Mouse (Mus musculus) midbrain, embryonic 10.5 days (tissue): ENCODE results near the gene Trem1. TPM values are rescaled to one million over a fixed set of nuclear protein-coding genes. Genes with fewer than 3 reads are reported as not detected.

Source experiments
- DNase-seq: peaks from one replicate; pipeline ENCODE4 v3.0.0-alpha.2; 2017; ENCODE audit warnings: low spot score
- H3K27ac ChIP-seq: fragments of 300-500 bp; sonication (generic); replicated peaks from 2 replicates; pipeline ENCODE4 v1.5.1; 2016; ENCODE audit warnings: mild to moderate bottlenecking
- H3K27me3 ChIP-seq: fragments of 300-500 bp; sonication (generic); 2 replicates; pipeline ENCODE4 v1.6.1; 2016; ENCODE audit warnings: low read depth, mild to moderate bottlenecking; ENCODE audit not compliant: poor library complexity, severe bottlenecking
- H3K36me3 ChIP-seq: fragments of 300-500 bp; sonication (generic); 2 replicates; pipeline ENCODE4 v1.6.1; 2016; ENCODE audit warnings: mild to moderate bottlenecking, moderate library complexity
- H3K4me1 ChIP-seq: fragments of 300-500 bp; sonication (generic); 2 replicates; pipeline ENCODE4 v1.6.1; 2016
- H3K4me3 ChIP-seq: fragments of 300-500 bp; sonication (generic); 2 replicates; pipeline ENCODE4 v1.5.1; 2016; ENCODE audit warnings: mild to moderate bottlenecking, moderate library complexity
- H3K9me3 ChIP-seq: fragments of 300-500 bp; sonication (generic); replicated peaks from 2 replicates; pipeline ENCODE4 v1.6.1; 2016; ENCODE audit warnings: mild to moderate bottlenecking
- WGBS: fragments of 180-500 bp; shearing (Covaris S2); methylation state at CpG from one replicate; pipeline ENCODE4 v1.1.7; 2016; 5-methylcytosine and 5-hydroxymethylcytosine counted together
- polyA plus RNA-seq: library from polyadenylated mRNA; unstranded; fragments of >200 nt; fragmentation: Nextera tagmentation; extraction: Ambion mirVana; gene quantifications from 2 replicates; pipeline ENCODE4 v1.2.1, GENCODE M21; 2016

Gene Trem1
- polyA plus RNA-seq, 1 experiment from 2014 or later, result not detected

GRCm38 (mm10) chr17:48272598-48272997, 40.0 kb downstream of the Trem1 start:
- 90% methylated on average over 4 of the region's 4 CpGs for WGBS
- H3K4me1 ChIP-seq, result no peaks in the 10 kb centered on the region
- H3K27me3 ChIP-seq, result no peaks in the 10 kb centered on the region
- no peaks in the 10 kb centered on the region for H3K36me3 ChIP-seq
- no peak overlapping the region for H3K4me3 ChIP-seq
- H3K27ac ChIP-seq, result no peak overlapping the region
- H3K9me3 ChIP-seq, result no peaks in the 10 kb centered on the region
- DNase-seq, result no peak

- no peak overlapping the region for H3K27ac ChIP-seq
- 89% methylated on average over 4 of the region's 4 CpGs for WGBS
- DNase-seq, result no peak
- H3K4me3 ChIP-seq, result no peak overlapping the region
- no peaks in the 10 kb centered on the region for H3K36me3 ChIP-seq
- no peaks in the 10 kb centered on the region for H3K4me1 ChIP-seq
- H3K9me3 ChIP-seq, result no peaks in the 10 kb centered on the region
- no peaks in the 10 kb centered on the region for H3K27me3 ChIP-seq
These were observed 41.5 kb downstream of the Trem1 start for GRCm38 (mm10) chr17:48274098-48274497.

GRCm38 (mm10) chr17:48274885-48275284, 42.3 kb downstream of the Trem1 start:
- H3K4me1 ChIP-seq, result no peaks in the 10 kb centered on the region
- no peaks in the 10 kb centered on the region for H3K9me3 ChIP-seq
- DNase-seq, result peak; percentile 73
- no peak overlapping the region for H3K4me3 ChIP-seq
- no peaks in the 10 kb centered on the region for H3K27me3 ChIP-seq
- 36% methylated on average over 6 of the region's 6 CpGs for WGBS
- H3K36me3 ChIP-seq, result no peaks in the 10 kb centered on the region
- H3K27ac ChIP-seq, result no peak overlapping the region

GRCm38 (mm10) chr17:48275736-48276135, 43.2 kb downstream of the Trem1 start:
- H3K9me3 ChIP-seq, result no peaks in the 10 kb centered on the region
- no peak overlapping the region for H3K27ac ChIP-seq
- H3K4me1 ChIP-seq, result peaks cover 4% of the 10 kb centered on the region
- WGBS, result 60% methylated on average over 7 of the region's 7 CpGs
- H3K4me3 ChIP-seq, result no peak overlapping the region
- H3K36me3 ChIP-seq, result no peaks in the 10 kb centered on the region
- H3K27me3 ChIP-seq, result no peaks in the 10 kb centered on the region
- DNase-seq, result no peak

- no peak overlapping the region for H3K27ac ChIP-seq
- H3K27me3 ChIP-seq, result no peaks in the 10 kb centered on the region
- H3K4me1 ChIP-seq, result peaks cover 23% of the 10 kb centered on the region
- H3K4me3 ChIP-seq, result no peak overlapping the region
- no peaks in the 10 kb centered on the region for H3K36me3 ChIP-seq
- DNase-seq, result no peak
- no peaks in the 10 kb centered on the region for H3K9me3 ChIP-seq
These were observed 45.8 kb downstream of the Trem1 start for GRCm38 (mm10) chr17:48278381-48278780.

GRCm38 (mm10) chr17:48279002-48279401, 46.4 kb downstream of the Trem1 start:
- no peak overlapping the region for H3K27ac ChIP-seq
- H3K36me3 ChIP-seq, result no peaks in the 10 kb centered on the region
- no peaks in the 10 kb centered on the region for H3K9me3 ChIP-seq
- H3K4me3 ChIP-seq, result no peak overlapping the region
- peaks cover 23% of the 10 kb centered on the region for H3K4me1 ChIP-seq
- 85% methylated on average over 4 of the region's 4 CpGs for WGBS
- DNase-seq, result no peak
- H3K27me3 ChIP-seq, result no peaks in the 10 kb centered on the region

- Histone ChIP-seq H3K27ac (peak overlapping the region; percentile 89), H3K27me3 (no peaks in the 10 kb centered on the region), H3K36me3 (no peaks in the 10 kb centered on the region), H3K4me3 (peak overlapping the region; percentile 50), H3K9me3 (no peaks in the 10 kb centered on the region), H3K4me1 (peaks cover 23% of the 10 kb centered on the region)
- 38% methylated on average over 18 of the region's 18 CpGs for WGBS
- DNase-seq, result peak; percentile 54
These were observed 48.6 kb downstream of the Trem1 start for GRCm38 (mm10) chr17:48280943-48281738.

GRCm38 (mm10) chr17:48281739-48282085, 49.1 kb downstream of the Trem1 start:
- Histone ChIP-seq H3K27me3 (no peaks in the 10 kb centered on the region), H3K27ac (peak overlapping the region; percentile 89), H3K4me1 (peaks cover 23% of the 10 kb centered on the region), H3K9me3 (no peaks in the 10 kb centered on the region), H3K36me3 (no peaks in the 10 kb centered on the region), H3K4me3 (peak overlapping the region; percentile 50)
- DNase-seq, result no peak
- 8% methylated on average over 3 of the region's 3 CpGs for WGBS

GRCm38 (mm10) chr17:48286765-48287164, 54.2 kb downstream of the Trem1 start:
- Histone ChIP-seq H3K36me3 (no peaks in the 10 kb centered on the region), H3K27ac (no peak overlapping the region), H3K9me3 (no peaks in the 10 kb centered on the region), H3K27me3 (no peaks in the 10 kb centered on the region), H3K4me3 (no peak overlapping the region), H3K4me1 (peaks cover 8% of the 10 kb centered on the region)
- WGBS, result 59% methylated on average over 1 of the region's 1 CpGs
- no peak for DNase-seq

GRCm38 (mm10) chr17:48287276-48287675, 54.7 kb downstream of the Trem1 start:
- H3K36me3 ChIP-seq, result no peaks in the 10 kb centered on the region
- WGBS, result 71% methylated on average over 2 of the region's 2 CpGs
- no peak overlapping the region for H3K27ac ChIP-seq
- peaks cover 3% of the 10 kb centered on the region for H3K4me1 ChIP-seq
- no peaks in the 10 kb centered on the region for H3K9me3 ChIP-seq
- no peak for DNase-seq
- no peaks in the 10 kb centered on the region for H3K27me3 ChIP-seq
- no peak overlapping the region for H3K4me3 ChIP-seq

- Histone ChIP-seq H3K36me3 (no peaks in the 10 kb centered on the region), H3K27ac (no peak overlapping the region), H3K4me1 (no peaks in the 10 kb centered on the region), H3K4me3 (no peak overlapping the region), H3K9me3 (no peaks in the 10 kb centered on the region), H3K27me3 (no peaks in the 10 kb centered on the region)
- no peak for DNase-seq
- WGBS, result 89% methylated on average over 5 of the region's 5 CpGs
These were observed 61.1 kb downstream of the Trem1 start for GRCm38 (mm10) chr17:48293500-48294194.
